Mouse (Mus musculus): Measurements from ENCODE around the gene Mtch2. TPM values are rescaled to one million over a fixed set of nuclear protein-coding genes. Genes with fewer than 3 reads are reported as not detected.
"Not testable (repeated sequence)": the region's sequence is repeated elsewhere in the genome, so short reads cannot be mapped to it uniquely, and the experiment has no call there.

Mtch2 gene
- polyA plus RNA-seq, 1 experiment = 137 TPM

- no peak for DNase-seq (ENCODE audit: extremely low spot score in 1 of 2, low spot score in 1 of 2)
Measured at GRCm38 (mm10) chr2:90861486-90861885, 14.5 kb downstream of the Mtch2 start.

- DNase-seq (ENCODE audit: extremely low spot score in 1 of 2, low spot score in 1 of 2) = no peak
Measured at GRCm38 (mm10) chr2:90864184-90864583, 17.2 kb downstream of the Mtch2 start.

- DNase-seq (ENCODE audit: extremely low spot score in 1 of 2, low spot score in 1 of 2) = peak; percentile 82 to 97
Measured at GRCm38 (mm10) chr2:90866524-90866923, 19.6 kb downstream of the Mtch2 start.

GRCm38 (mm10) chr2:90870136-90870601, 23.2 kb downstream of the Mtch2 start:
- peak in 1 of 2 experiments; percentile 80 for DNase-seq (ENCODE audit: extremely low spot score in 1 of 2, low spot score in 1 of 2)

- peak in 1 of 2 experiments; percentile 64 for DNase-seq (ENCODE audit: extremely low spot score in 1 of 2, low spot score in 1 of 2)
Measured at GRCm38 (mm10) chr2:90871180-90871961, 24.4 kb downstream of the Mtch2 start.

GRCm38 (mm10) chr2:90874025-90874424, 27.1 kb downstream of the Mtch2 start:
- no peak for DNase-seq (ENCODE audit: extremely low spot score in 1 of 2, low spot score in 1 of 2)

- no peak for DNase-seq (ENCODE audit: extremely low spot score in 1 of 2, low spot score in 1 of 2)
Measured at GRCm38 (mm10) chr2:90875239-90875638, 28.3 kb downstream of the Mtch2 start.

GRCm38 (mm10) chr2:90877584-90878259, 30.8 kb downstream of the Mtch2 start:
- DNase-seq (ENCODE audit: extremely low spot score in 1 of 2, low spot score in 1 of 2) = no peak

GRCm38 (mm10) chr2:90879419-90879818, 32.5 kb downstream of the Mtch2 start:
- DNase-seq (ENCODE audit: extremely low spot score in 1 of 2, low spot score in 1 of 2) = no peak

GRCm38 (mm10) chr2:90880144-90880785, 33.3 kb downstream of the Mtch2 start:
- no peak for DNase-seq (ENCODE audit: extremely low spot score in 1 of 2, low spot score in 1 of 2)

GRCm38 (mm10) chr2:90881824-90882223, 34.9 kb downstream of the Mtch2 start:
- no peak for DNase-seq (ENCODE audit: extremely low spot score in 1 of 2, low spot score in 1 of 2)

- DNase-seq (ENCODE audit: extremely low spot score in 1 of 2, low spot score in 1 of 2) = no peak
Measured at GRCm38 (mm10) chr2:90885218-90886041, 38.5 kb downstream of the Mtch2 start, which contains the start of gene C1qtnf4. C1qtnf4 (plus strand) TSS chr2:90885860.

GRCm38 (mm10) chr2:90886436-90886835, 39.5 kb downstream of the Mtch2 start:
- DNase-seq (ENCODE audit: extremely low spot score in 1 of 2, low spot score in 1 of 2) = no peak

- DNase-seq (ENCODE audit: extremely low spot score in 1 of 2, low spot score in 1 of 2) = no peak
Measured at GRCm38 (mm10) chr2:90887627-90888026, 40.7 kb downstream of the Mtch2 start.

- no peak for DNase-seq (ENCODE audit: extremely low spot score in 1 of 2, low spot score in 1 of 2)
Measured at GRCm38 (mm10) chr2:90889550-90890548, 42.9 kb downstream of the Mtch2 start.

GRCm38 (mm10) chr2:90893673-90894298, 46.8 kb downstream of the Mtch2 start:
- no peak for DNase-seq (ENCODE audit: extremely low spot score in 1 of 2, low spot score in 1 of 2)

GRCm38 (mm10) chr2:90894299-90894677, 47.3 kb downstream of the Mtch2 start:
- not testable (repeated sequence) for DNase-seq (ENCODE audit: extremely low spot score in 1 of 2, low spot score in 1 of 2)

- DNase-seq (ENCODE audit: extremely low spot score in 1 of 2, low spot score in 1 of 2) = no peak
Measured at GRCm38 (mm10) chr2:90903398-90903797, 56.4 kb downstream of the Mtch2 start.
